27 mouse cellular contexts compared by ENCODE assay signal in the genomic region with DNA sequence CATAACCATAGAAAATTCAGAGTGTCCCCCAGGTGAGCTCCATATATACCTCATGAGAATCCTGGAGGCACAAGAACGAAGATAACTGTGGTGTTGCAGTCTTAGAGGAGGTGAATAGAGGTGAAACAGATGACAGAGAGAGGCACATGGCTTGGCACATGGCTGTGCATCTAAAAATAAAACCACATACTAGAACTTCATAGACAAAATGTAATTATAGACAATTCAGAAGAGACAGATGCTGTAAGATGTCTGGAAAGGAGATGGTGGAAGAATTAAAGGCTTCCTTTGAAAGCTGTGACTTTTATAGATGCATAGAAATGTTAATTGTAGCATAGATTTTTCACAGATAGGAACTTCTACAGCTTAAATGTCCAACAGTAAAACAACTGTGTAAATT. TPM values are rescaled to one million over a fixed set of nuclear protein-coding genes. Genes with fewer than 3 reads are reported as not detected.
DNase-seq lines count a peak whose midpoint lies in the region; ATAC-seq and TF ChIP-seq lines count a peak whose summit lies in the region.
"Had no signal": no experiment of that assay in that cellular context is flagged by ENCODE, and none has a peak within 500 bp of the region (broad histone marks: within the 10 kb centered on the region; RNA-seq: fewer than 3 reads in every experiment).

No protein-coding gene starts in this region.

- H3K9me3 ChIP-seq in stomach, postnatal 0 days (ENCODE audit: control insufficient read depth, low read length), result no peaks in the 10 kb centered on the region
- H3K9me3 ChIP-seq: forebrain, embryonic 13.5 days; heart, embryonic 15.5 days; limb, embryonic 12.5 days; liver, embryonic 15.5 days; midbrain, embryonic 15.5 days; neural tube, embryonic 15.5 days had no signal

- H3K79me2 ChIP-seq in heart, adult 2 months (replicated peaks; ENCODE audit: control insufficient read depth, insufficient read depth, low read length), result no peaks in the 10 kb centered on the region

- TF ChIP-seq CTCF in heart, adult 2 months (IDR thresholded peaks at IDR 0.05), result no peak
- no peak for TF ChIP-seq CTCF in cortical plate, adult 2 months (IDR thresholded peaks at IDR 0.05; ENCODE audit: extremely low read depth, insufficient read depth, low read length)
- TF ChIP-seq CTCF in stomach, postnatal 0 days (IDR thresholded peaks at IDR 0.05; ENCODE audit: low read depth), result no peak

- no peaks in the 10 kb centered on the region for H3K4me1 ChIP-seq in heart, adult 2 months (ENCODE audit: control insufficient read depth, insufficient read depth, low read length)
- no peaks in the 10 kb centered on the region; the same call in 1 of the 2 replicates for H3K4me1 ChIP-seq in cortical plate, adult 2 months (ENCODE audit: control insufficient read depth, insufficient read depth, low read length)
- no peaks in the 10 kb centered on the region for H3K4me1 ChIP-seq in stomach, postnatal 0 days (replicated peaks; ENCODE audit: control insufficient read depth, insufficient read depth)
- H3K4me1 ChIP-seq: forebrain, embryonic 13.5 days; heart, embryonic 15.5 days; limb, embryonic 12.5 days; liver, embryonic 15.5 days; midbrain, embryonic 15.5 days; neural tube, embryonic 15.5 days had no signal

- H3K4me2 ChIP-seq in stomach, postnatal 0 days (replicated peaks; ENCODE audit: low read depth), result no peak overlapping the region
- H3K4me2 ChIP-seq: forebrain, embryonic 13.5 days; heart, embryonic 15.5 days; hindbrain, embryonic 14.5 days; limb, embryonic 12.5 days; liver, embryonic 15.5 days; lung, embryonic 14.5 days; midbrain, embryonic 15.5 days; neural tube, embryonic 15.5 days had no signal

- no peak for TF ChIP-seq EP300 in heart, adult 2 months (IDR thresholded peaks at IDR 0.05; ENCODE audit: insufficient read depth, low read depth, low read length)
- TF ChIP-seq EP300 in stomach, postnatal 0 days (optimal IDR thresholded peaks at IDR 0.05), result no peak

- 26% methylated on average over 1 of the region's 1 CpGs for WGBS in heart, adult 2 months
- 51% methylated on average over 1 of the region's 1 CpGs for WGBS in stomach, postnatal 0 days

- no peak overlapping the region for H3K9ac ChIP-seq in heart, adult 2 months (ENCODE audit: low read depth, low read length)
- H3K9ac ChIP-seq in stomach, postnatal 0 days (ENCODE audit: low read length), result no peak overlapping the region
- H3K9ac ChIP-seq: forebrain, embryonic 13.5 days; heart, embryonic 15.5 days; hindbrain, embryonic 14.5 days; limb, embryonic 12.5 days; liver, embryonic 15.5 days; lung, embryonic 14.5 days; midbrain, embryonic 15.5 days; neural tube, embryonic 15.5 days had no signal

- peak in 1 of 2 experiments; percentile 14 for DNase-seq in heart, adult 2 months
- DNase-seq in heart, postnatal 4 days, result no peak
- peak; percentile 21 for DNase-seq in left cerebral cortex, adult 11 months (ENCODE audit: low spot score)
- DNase-seq in left cerebral cortex, postnatal 4 days, result no peak
- DNase-seq in left cerebral cortex, postnatal 25 days (ENCODE audit: low spot score in 2 of 2), result peak; percentile 10 to 61
- DNase-seq in stomach, postnatal 0 days (ENCODE audit: low spot score), result no peak
- DNase-seq: adrenal gland, postnatal 25 days; cerebellum, adult 2 months; cerebellum, postnatal 14 days; kidney, adult 9 months; kidney, postnatal 10 days; lung, embryonic 14.5 days; lung, postnatal 14 days; spleen, adult 18-20 months; thymus, adult 2 months; thymus, postnatal 36 days had no signal

- intact Hi-C loops in heart, adult 2 months (cut with DNase I), result no loop called here
- intact Hi-C loops in left cerebral cortex, postnatal 4 days (cut with DNase I), result no loop called here
- intact Hi-C loops in left cerebral cortex, postnatal 25 days (cut with DNase I), result no loop called here

- ATAC-seq in stomach, postnatal 0 days (ENCODE audit: low FRiP score, low TSS enrichment), result no peak
- ATAC-seq: CD4-positive, CD25-positive, alpha-beta regulatory T cell, adult 4 months; forebrain, embryonic 13.5 days; intestine, postnatal 0 days; midbrain, embryonic 15.5 days had no signal

- H3K27ac ChIP-seq in heart, adult 2 months, result peak overlapping the region; percentile 51
- H3K27ac ChIP-seq in cortical plate, adult 2 months (ENCODE audit: insufficient read depth, low read length), result peak overlapping the region; percentile 3; the same call in 1 of the 2 replicates
- H3K27ac ChIP-seq in stomach, postnatal 0 days (replicated peaks), result no peak overlapping the region
- H3K27ac ChIP-seq: forebrain, embryonic 13.5 days; heart, embryonic 15.5 days; hindbrain, embryonic 14.5 days; left cerebral cortex, adult 2 months; limb, embryonic 12.5 days; liver, embryonic 15.5 days; midbrain, embryonic 15.5 days; neural tube, embryonic 15.5 days had no signal

- no peaks in the 10 kb centered on the region; the same call in 1 of the 2 replicates for H3K36me3 ChIP-seq in heart, adult 2 months (ENCODE audit: control insufficient read depth, insufficient read depth, low read length)
- H3K36me3 ChIP-seq in stomach, postnatal 0 days (ENCODE audit: control insufficient read depth, insufficient read depth, low read length), result no peaks in the 10 kb centered on the region
- H3K36me3 ChIP-seq: heart, embryonic 15.5 days; limb, embryonic 12.5 days; liver, embryonic 15.5 days; midbrain, embryonic 15.5 days; neural tube, embryonic 15.5 days had no signal

- no peak for TF ChIP-seq POLR2A in heart, adult 2 months (IDR thresholded peaks at IDR 0.05; ENCODE audit: insufficient read depth, low read depth, low read length)
- no peak for TF ChIP-seq POLR2A in cortical plate, adult 2 months (IDR thresholded peaks at IDR 0.05; ENCODE audit: extremely low read depth, insufficient read depth, low read length)

- H3K27me3 ChIP-seq in heart, adult 2 months (ENCODE audit: control insufficient read depth, insufficient read depth, low read length), result no peaks in the 10 kb centered on the region
- H3K27me3 ChIP-seq in stomach, postnatal 0 days (ENCODE audit: control insufficient read depth, insufficient read depth, low read length), result no peaks in the 10 kb centered on the region
- H3K27me3 ChIP-seq: forebrain, embryonic 13.5 days; heart, embryonic 15.5 days; limb, embryonic 12.5 days; liver, embryonic 15.5 days; midbrain, embryonic 15.5 days; neural tube, embryonic 15.5 days had no signal

- H3K4me3 ChIP-seq in heart, adult 2 months, result no peak overlapping the region
- no peak overlapping the region for H3K4me3 ChIP-seq in cortical plate, adult 2 months (ENCODE audit: insufficient read depth, low read length)
- H3K4me3 ChIP-seq in stomach, postnatal 0 days (ENCODE audit: low read depth, low read length), result no peak overlapping the region
- H3K4me3 ChIP-seq: forebrain, embryonic 13.5 days; heart, embryonic 15.5 days; left cerebral cortex, adult 2 months; limb, embryonic 12.5 days; liver, embryonic 15.5 days; midbrain, embryonic 15.5 days; neural tube, embryonic 15.5 days had no signal

RNA-seq across cellular contexts. Expression of a gene that starts 54.8 kb away (rescaled TPM):
- total RNA-seq in heart, adult 2 months (2021), result 100 to 1,000 TPM; 174 to 183 TPM
- 72.3 and 92.3 TPM in 2 replicates for polyA plus RNA-seq in heart, adult 2 months (2012; rRNA removed)
- 100 to 1,000 TPM; 138 to 146 TPM for total RNA-seq in heart, postnatal 4 days (2021)
- 10 to 100 TPM; 73.7 to 76.5 TPM for total RNA-seq in left cerebral cortex, postnatal 4 days (2021)
- polyA plus RNA-seq in cortical plate, adult 2 months (2012; rRNA removed), result 67.0 and 67.7 TPM in 2 replicates
- 10 to 100 TPM; 81.4 to 82.2 TPM for total RNA-seq in left cerebral cortex, postnatal 25 days (2021)
- 63.3 and 65.9 TPM in 2 replicates for polyA plus RNA-seq in stomach, postnatal 0 days (2015; fragmentation: Nextera tagmentation; extraction: Ambion mirVana)

Comparison
In these comparisons a context has a peak if more than half of its experiments do, and no peak if none do; other contexts are left out.
1. DNase-seq: peak in left cerebral cortex, adult 11 months (single experiment) and left cerebral cortex, postnatal 25 days (2 of 2); none in heart, postnatal 4 days (single experiment), left cerebral cortex, postnatal 4 days (single experiment) and stomach, postnatal 0 days (single experiment).